Mouse (Mus musculus) bone marrow, adult 2 months (tissue): Measurements from ENCODE around the gene Tmem203. TPM values are rescaled to one million over a fixed set of nuclear protein-coding genes. Genes with fewer than 3 reads are reported as not detected.

Experiments
- H3K27ac ChIP-seq: fragments of 200-500 bp; 2 replicates; pipeline ENCODE4 v1.5.1; 2012; ENCODE audit warnings: low read depth, mild to moderate bottlenecking, control low read depth, inconsistent platforms, low read length; ENCODE audit not compliant: control insufficient read depth, poor library complexity, insufficient read depth
- H3K4me1 ChIP-seq: fragments of 200-500 bp; 2 replicates; pipeline ENCODE4 v1.6.1; 2011; ENCODE audit warnings: low read length; ENCODE audit not compliant: control insufficient read depth, insufficient read depth
- H3K4me3 ChIP-seq: fragments of 200-500 bp; replicated peaks from 2 replicates; pipeline ENCODE3; 2011; ENCODE audit warnings: mild to moderate bottlenecking, low read depth, low read length, control low read depth; ENCODE audit not compliant: control insufficient read depth
- CTCF ChIP-seq: fragments of 200-500 bp; IDR thresholded peaks from 2 replicates; pipeline ENCODE4 v1.5.1; 2011; ENCODE audit warnings: low read length, control low read depth; ENCODE audit not compliant: control insufficient read depth, insufficient read depth
- POLR2A ChIP-seq: fragments of 200-500 bp; IDR thresholded peaks from 2 replicates; pipeline ENCODE4 v1.6.1; 2011; ENCODE audit warnings: low read depth, mild to moderate bottlenecking, control low read depth, low read length, borderline replicate concordance; ENCODE audit not compliant: control insufficient read depth
- WGBS: fragments of 180-500 bp; shearing (Covaris S2); methylation state at CpG from one replicate; pipeline ENCODE4 v1.1.7; 2018; 5-methylcytosine and 5-hydroxymethylcytosine counted together
- polyA plus RNA-seq: library from polyadenylated mRNA; stranded (reverse); fragments of >200 nt; gene quantifications from 2 replicates; pipeline ENCODE4 v1.2.4, GENCODE M21; 2011; ENCODE audit warnings: low replicate concordance; ENCODE audit not compliant: missing spikeins, insufficient read depth, insufficient read length

Gene Tmem203
- polyA plus RNA-seq, 1 experiment = 15.6 TPM

GRCm38 (mm10) chr2:25236614-25237013 lies 18.6 kb upstream of the Tmem203 start, which contains the start of gene Rnf224:
Rnf224 (minus strand) TSS chr2:25236787.
- Histone ChIP-seq H3K27ac (no peak within 1 kb of the TSS), H3K4me3 (no peak within 1 kb of the TSS), H3K4me1 (peaks cover 2% of the 10 kb centered on the region)
- 77% methylated on average over 8 of the region's 8 CpGs for WGBS
- TF ChIP-seq POLR2A = no peak
- no peak for TF ChIP-seq CTCF

GRCm38 (mm10) chr2:25237522-25237921 lies 17.7 kb upstream of the Tmem203 start:
- Histone ChIP-seq H3K27ac (no peak overlapping the region), H3K4me3 (no peak overlapping the region), H3K4me1 (peaks cover 2% of the 10 kb centered on the region)
- 67% methylated on average over 4 of the region's 4 CpGs for WGBS
- TF ChIP-seq POLR2A = no peak
- no peak for TF ChIP-seq CTCF

GRCm38 (mm10) chr2:25238106-25238505 lies 17.1 kb upstream of the Tmem203 start:
- Histone ChIP-seq H3K27ac (no peak overlapping the region), H3K4me3 (no peak overlapping the region), H3K4me1 (peaks cover 2% of the 10 kb centered on the region)
- TF ChIP-seq POLR2A (no peak), CTCF (no peak)

GRCm38 (mm10) chr2:25239766-25240165 lies 15.5 kb upstream of the Tmem203 start:
- WGBS = 83% methylated on average over 3 of the region's 3 CpGs
- no peak for TF ChIP-seq POLR2A
- no peak for TF ChIP-seq CTCF
- H3K4me1 ChIP-seq = peaks cover 2% of the 10 kb centered on the region
- no peak overlapping the region for H3K27ac ChIP-seq
- no peak overlapping the region for H3K4me3 ChIP-seq

- TF ChIP-seq POLR2A (no peak), CTCF (no peak)
- Histone ChIP-seq H3K4me3 (no peak overlapping the region), H3K27ac (no peak overlapping the region), H3K4me1 (peaks cover 2% of the 10 kb centered on the region)
- 57% methylated on average over 8 of the region's 8 CpGs for WGBS
Observed at GRCm38 (mm10) chr2:25240310-25240709, 14.9 kb upstream of the Tmem203 start.

- 2% methylated on average over 29 of the region's 29 CpGs for WGBS
- no peak overlapping the region; the same call in 1 of the 2 replicates for H3K27ac ChIP-seq
- TF ChIP-seq CTCF = no peak
- TF ChIP-seq POLR2A = no peak
- H3K4me3 ChIP-seq = peak overlapping the region; percentile 51
- H3K4me1 ChIP-seq = peaks cover 2% of the 10 kb centered on the region
Observed at GRCm38 (mm10) chr2:25240723-25241437, 14.4 kb upstream of the Tmem203 start.

- TF ChIP-seq CTCF (no peak), POLR2A (no peak)
- H3K4me3 ChIP-seq = no peak overlapping the region
- 23% methylated on average over 6 of the region's 6 CpGs for WGBS
- no peak overlapping the region for H3K27ac ChIP-seq
- H3K4me1 ChIP-seq = peaks cover 2% of the 10 kb centered on the region
Observed at GRCm38 (mm10) chr2:25241438-25241775, 13.8 kb upstream of the Tmem203 start.

- H3K27ac ChIP-seq = no peak within 1 kb of the TSS; the same call in 1 of the 2 replicates
- no peak for TF ChIP-seq POLR2A
- TF ChIP-seq CTCF = no peak
Observed at GRCm38 (mm10) chr2:25242101-25242506, 13.1 kb upstream of the Tmem203 start, which contains the start of the genes Rnf208 and Cysrt1. Rnf208 (plus strand) TSS chr2:25242255. Cysrt1 (minus strand) TSS chr2:25242452.

GRCm38 (mm10) chr2:25243342-25243741 lies 11.9 kb upstream of the Tmem203 start:
- Histone ChIP-seq H3K27ac (no peak overlapping the region), H3K4me3 (no peak overlapping the region), H3K4me1 (peaks cover 2% of the 10 kb centered on the region)
- 81% methylated on average over 8 of the region's 8 CpGs for WGBS
- TF ChIP-seq POLR2A (no peak), CTCF (no peak)

More at GRCm38 (mm10) chr2:25242101-25242506, 13.1 kb upstream of the Tmem203 start, which contains the start of the genes Rnf208 and Cysrt1:
- Histone ChIP-seq H3K4me1 (peaks cover 2% of the 10 kb centered on the region), H3K4me3 (no peak within 1 kb of the TSS)
- under 1% methylated on average over 56 of the region's 59 CpGs for WGBS

- Histone ChIP-seq H3K4me1 (peaks cover 2% of the 10 kb centered on the region), H3K4me3 (no peak overlapping the region), H3K27ac (no peak overlapping the region)
- 85% methylated on average over 4 of the region's 4 CpGs for WGBS
- TF ChIP-seq POLR2A = no peak
- no peak for TF ChIP-seq CTCF
Observed at GRCm38 (mm10) chr2:25244144-25244543, 11.1 kb upstream of the Tmem203 start.
